Mouse (Mus musculus) forebrain, embryonic 14.5 days (tissue): ENCODE data around the gene Fam234b. TPM values are rescaled to one million over a fixed set of nuclear protein-coding genes. Genes with fewer than 3 reads are reported as not detected.

Experiments
- ATAC-seq: fragments of 200-750 bp; cut with Nextera tagmentation; 2 replicates; pipeline ENCODE4 v1.8.0; 2017; ENCODE audit warnings: mild to moderate bottlenecking, moderate library complexity
- DNase-seq: peaks from one replicate; pipeline ENCODE4 v3.0.0-alpha.2; 2015; ENCODE audit warnings: low spot score
- H3K27ac ChIP-seq: fragments of 300-500 bp; sonication (generic); 2 replicates; pipeline ENCODE4 v1.5.1; 2014; ENCODE audit warnings: low read depth, mild to moderate bottlenecking, control low read depth, low read length, moderate library complexity
- H3K27me3 ChIP-seq: fragments of 300-500 bp; sonication (generic); replicated peaks from 2 replicates; pipeline ENCODE4 v1.6.1; 2014; ENCODE audit warnings: low read length, control low read depth, mixed read lengths; ENCODE audit not compliant: control insufficient read depth, insufficient read depth
- H3K36me3 ChIP-seq: fragments of 300-500 bp; sonication (generic); 2 replicates; pipeline ENCODE4 v1.6.1; 2014; ENCODE audit warnings: low read length, control low read depth; ENCODE audit not compliant: control insufficient read depth, insufficient read depth
- H3K4me1 ChIP-seq: fragments of 300-500 bp; sonication (generic); 2 replicates; pipeline ENCODE4 v1.6.1; 2014; ENCODE audit warnings: antibody characterized with exemption, low read length, control low read depth; ENCODE audit not compliant: control insufficient read depth, insufficient read depth
- H3K4me2 ChIP-seq: fragments of 300-500 bp; sonication (generic); 2 replicates; pipeline ENCODE4 v1.6.1; 2014; ENCODE audit warnings: mild to moderate bottlenecking, control low read depth, low read length
- H3K4me3 ChIP-seq: fragments of 300-500 bp; sonication (generic); 2 replicates; pipeline ENCODE4 v1.5.1; 2014; ENCODE audit warnings: low read depth, low read length, control low read depth
- H3K9ac ChIP-seq: fragments of 300-500 bp; sonication (generic); 2 replicates; pipeline ENCODE4 v1.6.1; 2014; ENCODE audit warnings: mild to moderate bottlenecking, low read length, control low read depth, moderate library complexity
- H3K9me3 ChIP-seq: fragments of 300-500 bp; sonication (generic); replicated peaks from 2 replicates; pipeline ENCODE4 v1.6.1; 2016; ENCODE audit warnings: low read length, control low read depth, mixed read lengths; ENCODE audit not compliant: control insufficient read depth
- WGBS: fragments of 180-500 bp; shearing (Covaris S2); extraction: QIAGEN DNeasy Blood & Tissue Kit; methylation state at CpG from one replicate; pipeline ENCODE4 v1.1.7; 2014; 5-methylcytosine and 5-hydroxymethylcytosine counted together
- polyA plus RNA-seq: library from polyadenylated mRNA; unstranded; fragments of >200 nt; fragmentation: Nextera tagmentation; extraction: Ambion mirVana; gene quantifications from 2 replicates; pipeline ENCODE4 v1.2.1, GENCODE M21; 2014

Gene Fam234b
- polyA plus RNA-seq, 1 experiment from 2014 or later = 75.5 TPM

DNA sequence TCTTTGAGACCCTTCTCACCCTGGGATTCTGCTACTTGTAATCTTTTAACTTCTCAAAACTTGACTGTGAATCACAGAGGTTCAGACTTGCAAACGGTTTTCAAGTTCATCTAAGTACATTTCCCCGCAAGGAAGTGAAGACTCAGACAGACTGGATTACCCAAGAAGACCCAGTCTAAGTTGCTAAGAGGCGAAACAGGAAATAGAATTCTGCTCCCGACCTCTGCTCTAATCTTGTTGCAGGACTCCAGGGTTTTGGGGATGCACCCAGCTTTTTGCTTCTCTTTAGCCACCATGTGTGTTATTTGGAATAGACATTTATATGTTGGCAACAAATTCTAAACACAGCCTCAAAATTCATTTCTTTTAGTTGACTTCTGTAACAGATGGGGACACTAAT lies 36.4 kb upstream of the Fam234b start:
- Histone ChIP-seq H3K4me2 (no peak overlapping the region), H3K4me1 (no peaks in the 10 kb centered on the region), H3K27ac (no peak overlapping the region), H3K36me3 (no peaks in the 10 kb centered on the region), H3K9me3 (no peaks in the 10 kb centered on the region), H3K4me3 (no peak overlapping the region), H3K27me3 (no peaks in the 10 kb centered on the region), H3K9ac (no peak overlapping the region)
- DNase-seq = no peak
- ATAC-seq = no peak
- 83% methylated on average over 4 of the region's 4 CpGs for WGBS

DNA sequence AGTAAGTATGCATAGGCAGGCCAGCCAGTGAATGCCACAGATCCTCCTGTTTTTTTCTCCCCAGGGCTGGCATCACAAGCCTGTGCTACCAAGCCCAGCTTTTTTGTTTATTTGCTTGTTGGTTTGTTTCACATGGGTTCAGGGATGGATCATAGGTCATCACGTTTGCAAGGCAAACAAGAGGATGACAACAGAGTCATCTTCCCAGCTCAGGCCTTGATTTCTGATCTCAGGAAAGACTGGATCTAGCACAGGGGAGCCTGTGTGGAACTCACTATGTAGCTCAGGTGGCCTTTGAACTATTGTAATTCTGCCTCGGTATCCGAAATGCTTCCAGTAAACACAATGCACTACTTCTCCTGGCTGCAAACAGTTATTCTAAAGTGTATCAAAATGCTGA lies 35.5 kb upstream of the Fam234b start:
- H3K27ac ChIP-seq = no peak overlapping the region
- H3K9ac ChIP-seq = no peak overlapping the region
- H3K9me3 ChIP-seq = no peaks in the 10 kb centered on the region
- no peaks in the 10 kb centered on the region for H3K27me3 ChIP-seq
- ATAC-seq (no peak), DNase-seq (no peak)
- WGBS = 81% methylated on average over 3 of the region's 3 CpGs
- no peak overlapping the region for H3K4me3 ChIP-seq
- no peaks in the 10 kb centered on the region for H3K4me1 ChIP-seq
- H3K36me3 ChIP-seq = no peaks in the 10 kb centered on the region
- H3K4me2 ChIP-seq = no peak overlapping the region

DNA sequence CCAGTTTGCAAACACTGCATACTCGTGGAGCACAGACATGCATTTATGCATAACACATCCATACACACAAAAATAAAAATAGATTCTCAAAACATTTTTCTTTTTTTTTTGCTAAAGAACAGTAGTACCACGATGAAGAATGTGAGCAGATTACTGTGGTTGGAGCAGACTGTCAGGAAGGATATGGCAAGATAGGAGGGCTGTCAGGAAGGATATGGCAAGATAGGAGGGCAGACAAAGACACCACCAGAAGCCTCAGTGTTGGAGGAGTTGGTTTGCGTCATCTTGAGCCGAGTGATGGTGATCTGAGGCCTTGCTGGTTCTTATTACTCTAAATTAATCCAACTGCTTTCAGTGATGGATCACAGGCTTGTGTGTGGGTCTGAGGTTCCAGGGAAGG lies 34.9 kb upstream of the Fam234b start:
- no peaks in the 10 kb centered on the region for H3K36me3 ChIP-seq
- no peaks in the 10 kb centered on the region for H3K27me3 ChIP-seq
- no peak overlapping the region for H3K9ac ChIP-seq
- H3K27ac ChIP-seq = no peak overlapping the region
- H3K9me3 ChIP-seq = no peaks in the 10 kb centered on the region
- H3K4me3 ChIP-seq = no peak overlapping the region
- no peaks in the 10 kb centered on the region; the same call in 1 of the 2 replicates for H3K4me1 ChIP-seq
- WGBS = 88% methylated on average over 4 of the region's 4 CpGs
- no peak for DNase-seq
- H3K4me2 ChIP-seq = no peak overlapping the region
- no peak for ATAC-seq

DNA sequence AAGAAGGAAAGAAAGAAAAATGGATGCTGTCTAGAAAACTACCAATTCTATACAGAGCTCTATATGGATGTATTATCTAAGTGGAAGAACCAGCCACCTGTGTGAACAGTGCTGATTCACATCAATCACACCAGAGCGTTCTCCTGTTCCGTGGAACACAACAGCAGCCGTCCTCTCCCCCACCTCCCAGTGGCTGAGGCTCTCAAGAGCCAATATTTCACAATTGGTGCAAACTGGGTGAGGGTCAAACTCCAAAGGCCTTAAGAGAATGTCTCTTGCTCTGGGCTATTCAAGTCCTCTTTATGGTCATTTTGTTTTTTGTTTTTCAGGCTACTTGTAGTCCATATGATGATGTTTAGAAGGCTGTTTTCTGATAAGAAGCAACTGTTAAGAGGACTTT lies 32.6 kb upstream of the Fam234b start:
- DNase-seq = no peak
- H3K4me3 ChIP-seq = no peak overlapping the region
- no peak overlapping the region for H3K27ac ChIP-seq
- no peak for ATAC-seq
- WGBS = 83% methylated on average over 3 of the region's 3 CpGs
- H3K36me3 ChIP-seq = no peaks in the 10 kb centered on the region
- H3K4me1 ChIP-seq = no peaks in the 10 kb centered on the region; the same call in 1 of the 2 replicates
- H3K4me2 ChIP-seq = no peak overlapping the region
- H3K9ac ChIP-seq = no peak overlapping the region
- no peaks in the 10 kb centered on the region for H3K27me3 ChIP-seq
- no peaks in the 10 kb centered on the region for H3K9me3 ChIP-seq

DNA sequence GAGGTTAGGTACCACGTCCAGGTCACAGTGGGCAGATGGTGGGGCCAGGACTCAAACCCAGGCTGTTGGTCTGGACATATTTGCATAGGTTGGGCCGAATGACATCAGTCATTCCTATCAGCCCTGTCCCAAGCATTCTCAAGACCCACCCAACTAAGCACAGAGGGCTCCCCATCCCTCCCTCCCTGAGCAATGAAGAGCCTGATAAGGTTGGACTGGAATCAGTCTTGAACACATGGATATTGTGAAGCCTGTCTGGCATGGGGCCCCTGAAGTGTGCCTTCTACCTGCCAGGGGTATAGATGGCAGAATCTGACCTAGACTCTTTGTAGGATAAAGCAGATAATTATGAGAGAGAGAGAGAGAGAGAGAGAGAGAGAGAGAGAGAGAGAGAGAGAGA lies 32.1 kb upstream of the Fam234b start:
- Histone ChIP-seq H3K4me2 (no peak overlapping the region), H3K36me3 (no peaks in the 10 kb centered on the region), H3K4me1 (no peaks in the 10 kb centered on the region; the same call in 1 of the 2 replicates), H3K4me3 (no peak overlapping the region), H3K9ac (no peak overlapping the region), H3K9me3 (no peaks in the 10 kb centered on the region), H3K27me3 (no peaks in the 10 kb centered on the region), H3K27ac (no peak overlapping the region)
- DNase-seq = no peak
- no peak for ATAC-seq
- 75% methylated on average over 2 of the region's 2 CpGs for WGBS

DNA sequence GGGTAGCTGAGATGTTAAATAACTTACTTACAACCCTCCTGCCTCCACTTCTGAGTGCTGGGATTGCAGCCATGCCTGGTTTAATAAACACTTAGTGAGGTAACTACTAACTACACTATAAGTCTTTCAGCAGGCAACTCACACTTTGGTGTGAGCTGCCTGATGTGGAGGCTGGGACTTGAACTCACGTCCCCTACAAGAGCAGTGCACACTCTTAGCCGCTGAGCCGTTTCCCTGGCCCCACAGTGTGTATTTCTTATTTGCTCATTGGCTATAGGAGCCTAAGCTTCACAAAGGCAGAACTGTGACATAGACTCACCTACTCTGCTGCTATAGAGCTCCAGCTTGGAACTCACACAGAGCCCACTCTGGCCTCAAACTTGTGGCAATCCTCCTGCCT lies 31.5 kb upstream of the Fam234b start:
- no peaks in the 10 kb centered on the region; the same call in 1 of the 2 replicates for H3K4me1 ChIP-seq
- no peaks in the 10 kb centered on the region for H3K9me3 ChIP-seq
- ATAC-seq (no peak), DNase-seq (no peak)
- 94% methylated on average over 3 of the region's 3 CpGs for WGBS
- no peak overlapping the region for H3K4me3 ChIP-seq
- no peak overlapping the region for H3K9ac ChIP-seq
- H3K27me3 ChIP-seq = no peaks in the 10 kb centered on the region
- no peak overlapping the region for H3K27ac ChIP-seq
- H3K36me3 ChIP-seq = no peaks in the 10 kb centered on the region
- H3K4me2 ChIP-seq = no peak overlapping the region

DNA sequence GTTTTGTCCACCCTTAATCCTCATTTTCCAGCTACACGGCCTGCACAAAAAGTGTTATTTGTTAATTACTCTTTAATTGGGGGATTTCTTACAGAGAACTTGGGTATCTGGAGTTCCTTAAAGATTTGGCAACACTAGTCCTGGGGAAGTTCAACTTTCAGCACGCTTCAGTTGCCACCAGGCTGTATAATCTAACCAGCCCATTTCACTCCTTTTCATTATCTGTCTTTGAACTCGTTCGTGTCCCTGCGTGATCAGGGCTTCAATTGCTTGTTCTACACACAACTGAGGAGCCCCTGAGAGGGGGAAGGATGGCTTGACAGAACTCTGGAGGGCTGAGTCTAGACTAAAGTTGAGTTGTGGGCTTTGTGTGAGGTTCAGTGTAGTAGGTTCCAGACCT lies 31.1 kb upstream of the Fam234b start:
- H3K4me2 ChIP-seq = no peak overlapping the region
- ATAC-seq = no peak
- H3K27me3 ChIP-seq = no peaks in the 10 kb centered on the region
- H3K4me1 ChIP-seq = no peaks in the 10 kb centered on the region; the same call in 1 of the 2 replicates
- H3K4me3 ChIP-seq = no peak overlapping the region
- H3K36me3 ChIP-seq = no peaks in the 10 kb centered on the region
- no peak for DNase-seq
- no peak overlapping the region for H3K27ac ChIP-seq
- WGBS = 19% methylated on average over 5 of the region's 5 CpGs
- no peaks in the 10 kb centered on the region for H3K9me3 ChIP-seq
- no peak overlapping the region for H3K9ac ChIP-seq

DNA sequence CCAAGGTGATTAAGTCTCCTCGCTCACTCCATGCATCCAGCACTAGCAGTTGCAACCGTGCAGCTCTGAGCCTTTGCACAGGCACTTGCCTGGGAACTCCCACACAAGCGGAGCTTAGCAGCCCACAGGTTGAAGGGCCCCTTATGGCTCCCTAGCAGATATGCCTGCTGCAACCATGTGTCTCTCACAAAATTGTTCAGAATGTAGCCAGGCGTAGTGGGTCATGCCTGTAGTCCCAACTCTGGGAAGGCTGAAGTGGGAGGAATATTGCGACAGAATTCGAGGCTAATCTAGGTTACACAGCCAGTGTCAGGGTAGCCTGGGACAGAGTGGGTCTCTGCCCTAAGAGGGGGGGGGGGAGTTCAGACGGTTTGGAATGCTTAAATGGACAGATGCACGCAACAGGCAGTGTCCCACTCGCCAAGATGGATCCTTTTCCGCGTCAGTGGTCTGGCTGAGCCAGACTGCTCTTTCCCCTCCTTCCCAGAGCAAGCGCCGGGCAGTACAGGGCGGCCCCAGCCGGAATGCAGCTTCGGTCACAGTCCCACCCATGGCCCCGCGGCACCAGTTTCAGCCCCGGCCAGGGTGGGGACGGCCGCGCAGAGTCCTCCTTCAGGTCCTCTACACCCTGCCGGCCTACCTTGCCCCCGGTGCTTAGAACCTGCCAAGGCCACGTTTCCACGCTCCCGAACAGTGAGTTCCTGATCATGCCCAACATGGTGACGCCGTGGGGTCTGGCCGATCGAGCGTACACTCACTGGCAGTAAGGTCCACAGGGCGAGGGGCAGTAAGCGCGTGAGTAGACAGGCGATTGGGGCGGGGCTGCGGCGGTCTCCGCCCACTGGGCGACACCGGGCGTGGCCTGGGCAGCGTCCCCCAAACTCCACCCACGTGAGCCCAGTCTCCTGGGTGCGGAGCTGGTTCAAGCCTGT lies 30.1 kb upstream of the Fam234b start:
- Histone ChIP-seq H3K4me3 (peak overlapping the region; percentile 42), H3K27me3 (no peaks in the 10 kb centered on the region), H3K9me3 (no peaks in the 10 kb centered on the region), H3K4me2 (peak overlapping the region; percentile 74), H3K36me3 (no peaks in the 10 kb centered on the region), H3K4me1 (no peaks in the 10 kb centered on the region; the same call in 1 of the 2 replicates), H3K27ac (no peak overlapping the region), H3K9ac (peak overlapping the region; percentile 56)
- DNase-seq = peak; percentile 68
- WGBS = 5% methylated on average over 38 of the region's 46 CpGs
- peak; percentile 87 for ATAC-seq

DNA sequence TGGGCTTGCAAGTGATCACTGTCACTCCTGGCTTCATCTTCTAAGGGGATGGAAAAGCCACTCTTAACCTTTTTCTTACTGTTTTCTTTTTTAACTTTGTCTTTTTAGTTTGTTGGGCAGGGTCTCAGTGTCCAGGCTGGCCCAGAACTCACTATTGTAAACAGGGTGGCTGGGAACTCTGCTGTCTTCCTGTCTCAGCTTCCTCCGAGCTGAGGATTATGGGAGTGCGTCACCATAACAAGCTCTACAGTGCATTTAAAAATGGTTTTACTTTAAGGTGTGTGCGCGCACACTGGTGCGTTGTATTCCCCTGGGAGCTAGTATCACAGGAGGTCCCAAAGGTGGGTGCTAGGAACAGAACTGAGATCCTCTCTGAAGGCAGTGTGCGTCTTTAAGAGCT lies 29.3 kb upstream of the Fam234b start:
- Histone ChIP-seq H3K4me3 (peak overlapping the region; percentile 42), H3K9ac (peak overlapping the region; percentile 56; the same call in 1 of the 2 replicates), H3K36me3 (no peaks in the 10 kb centered on the region), H3K4me2 (peak overlapping the region; percentile 74), H3K27ac (no peak overlapping the region), H3K27me3 (no peaks in the 10 kb centered on the region), H3K4me1 (no peaks in the 10 kb centered on the region; the same call in 1 of the 2 replicates), H3K9me3 (no peaks in the 10 kb centered on the region)
- ATAC-seq (no peak), DNase-seq (no peak)
- 77% methylated on average over 6 of the region's 6 CpGs for WGBS
